Mouse (Mus musculus) bone marrow, adult 2 months (tissue): ENCODE measurements around the gene Dqx1.

Experiments used
- CTCF ChIP-seq: fragments of 200-500 bp; IDR thresholded peaks from 2 replicates; pipeline ENCODE4 v1.5.1; 2011; ENCODE audit warnings: low read length, control low read depth; ENCODE audit not compliant: control insufficient read depth, insufficient read depth
- POLR2A ChIP-seq: fragments of 200-500 bp; IDR thresholded peaks from 2 replicates; pipeline ENCODE4 v1.6.1; 2011; ENCODE audit warnings: low read depth, mild to moderate bottlenecking, control low read depth, low read length, borderline replicate concordance; ENCODE audit not compliant: control insufficient read depth

DNA sequence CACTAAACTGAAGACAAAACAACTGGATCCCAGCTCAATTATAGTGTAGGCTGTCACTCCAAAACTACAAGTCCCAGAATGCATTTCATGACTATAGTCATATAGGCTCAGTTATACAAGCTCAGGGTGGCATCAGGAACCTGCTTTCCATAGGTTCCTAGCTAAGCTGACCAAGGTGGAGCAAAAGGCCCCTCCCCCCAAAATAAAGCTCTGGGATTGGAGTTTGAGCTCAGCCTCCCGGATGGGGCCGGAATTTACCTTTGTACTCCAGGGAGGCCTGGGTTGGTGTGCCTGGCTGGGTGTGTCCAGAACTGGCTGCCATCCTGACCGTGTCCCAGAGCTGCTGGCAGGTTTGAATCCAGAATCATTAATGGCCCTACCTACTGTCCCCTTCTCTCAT, at the start of gene Dqx1:
- TF ChIP-seq CTCF (no peak), POLR2A (no peak)
